In the genomic region with DNA sequence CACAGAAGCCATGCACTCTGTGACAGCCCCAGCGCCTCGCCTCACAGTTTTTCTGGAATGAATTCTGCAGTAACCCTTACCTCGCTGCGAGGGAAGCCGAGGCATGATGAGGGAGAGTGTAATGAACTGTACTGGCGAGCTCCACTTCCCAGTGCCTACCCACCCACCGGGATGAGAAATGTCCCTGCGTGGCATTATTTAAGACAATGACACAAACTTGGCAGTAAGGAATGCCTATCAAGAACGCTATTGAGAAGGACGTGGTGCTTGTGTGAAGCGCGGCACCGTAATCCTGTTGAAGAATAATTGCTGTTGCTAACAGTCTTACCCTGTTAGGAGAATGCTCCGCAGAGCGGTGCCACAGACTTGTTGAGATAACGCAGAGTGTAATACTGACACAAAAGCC, we compare ENCODE assay signal across 8 mouse cellular contexts. TPM values are rescaled to one million over a fixed set of nuclear protein-coding genes. Genes with fewer than 3 reads are reported as not detected.
A peak's percentile ranks its signal among the peaks of the same experiment; 100 is the strongest.
DNase-seq lines count a peak whose midpoint lies in the region; ATAC-seq and TF ChIP-seq lines count a peak whose summit lies in the region.

No protein-coding gene starts in this region.

- H3K4me2 ChIP-seq in heart, embryonic 13.5 days: peak overlapping the region; percentile 70
- peak overlapping the region; percentile 55 for H3K4me2 ChIP-seq in lung, postnatal 0 days (replicated peaks; ENCODE audit: low read depth, low read length)

- DNase-seq in heart, embryonic 10.5 days (ENCODE audit: low spot score): no peak
- no peak for DNase-seq in heart, adult 9 months (ENCODE audit: low spot score in 2 of 2)
- peak; percentile 30 for DNase-seq in adrenal gland, postnatal 14 days
- DNase-seq in lung, postnatal 0 days (ENCODE audit: low spot score): peak; percentile 55
- no peak for DNase-seq in ovary, postnatal 14 days (ENCODE audit: low spot score)

- peaks cover 31% of the 10 kb centered on the region for H3K4me1 ChIP-seq in heart, embryonic 10.5 days
- H3K4me1 ChIP-seq in heart, embryonic 13.5 days: peaks cover 53% of the 10 kb centered on the region
- peaks cover 13% of the 10 kb centered on the region; the same call in 1 of the 2 replicates for H3K4me1 ChIP-seq in lung, postnatal 0 days (ENCODE audit: insufficient read depth, low read depth, low read length)

- no peak; the same call in 1 of the 2 replicates for ATAC-seq in heart, embryonic 13.5 days (ENCODE audit: extremely low read depth, insufficient number of reproducible peaks, low FRiP score, low TSS enrichment)
- ATAC-seq in lung, postnatal 0 days: peak; percentile 64
- no peak for ATAC-seq in granulocyte monocyte progenitor cell, adult 5-6 weeks (replicated peaks; ENCODE audit: poor library complexity, severe bottlenecking)
- ATAC-seq in megakaryocyte progenitor cell, adult 5-6 weeks (replicated peaks; ENCODE audit: poor library complexity): no peak

- no peak overlapping the region for H3K27ac ChIP-seq in heart, embryonic 10.5 days
- H3K27ac ChIP-seq in heart, embryonic 13.5 days (replicated peaks): peak overlapping the region; percentile 59
- no peak overlapping the region for H3K27ac ChIP-seq in lung, postnatal 0 days (ENCODE audit: low read length)

- H3K9me3 ChIP-seq in heart, embryonic 10.5 days: no peaks in the 10 kb centered on the region
- no peaks in the 10 kb centered on the region for H3K9me3 ChIP-seq in heart, embryonic 13.5 days
- H3K9me3 ChIP-seq in lung, postnatal 0 days (ENCODE audit: low read length): no peaks in the 10 kb centered on the region

- TF ChIP-seq EP300 in lung, postnatal 0 days (IDR thresholded peaks at IDR 0.05): no peak

- no peaks in the 10 kb centered on the region for H3K36me3 ChIP-seq in heart, embryonic 10.5 days
- H3K36me3 ChIP-seq in heart, embryonic 13.5 days: no peaks in the 10 kb centered on the region
- no peaks in the 10 kb centered on the region for H3K36me3 ChIP-seq in lung, postnatal 0 days (ENCODE audit: insufficient read depth, low read length)

- H3K4me3 ChIP-seq in heart, embryonic 10.5 days: peak overlapping the region; percentile 40
- H3K4me3 ChIP-seq in heart, embryonic 13.5 days: peak overlapping the region; percentile 46
- 0 out of 2 replicates have a peak overlapping the region, but pooled peaks have one; percentile 4 for H3K4me3 ChIP-seq in lung, postnatal 0 days (ENCODE audit: low read depth, low read length)

- no peak for TF ChIP-seq CTCF in lung, postnatal 0 days (IDR thresholded peaks at IDR 0.05)

- H3K9ac ChIP-seq in heart, embryonic 13.5 days: peak overlapping the region; percentile 75
- H3K9ac ChIP-seq in lung, postnatal 0 days (replicated peaks; ENCODE audit: low read depth): no peak overlapping the region; the same call in 1 of the 2 replicates

- 38% methylated on average over 16 of the region's 16 CpGs for WGBS in heart, embryonic 10.5 days
- 23% methylated on average over 16 of the region's 16 CpGs for WGBS in heart, embryonic 13.5 days
- WGBS in lung, postnatal 0 days: 12% methylated on average over 16 of the region's 16 CpGs

- H3K27me3 ChIP-seq in heart, embryonic 10.5 days (ENCODE audit: insufficient read depth, poor library complexity, severe bottlenecking): no peaks in the 10 kb centered on the region
- no peaks in the 10 kb centered on the region for H3K27me3 ChIP-seq in heart, embryonic 13.5 days (replicated peaks)
- H3K27me3 ChIP-seq in lung, postnatal 0 days (replicated peaks; ENCODE audit: insufficient read depth, low read length): no peaks in the 10 kb centered on the region

RNA-seq across cellular contexts. Expression of gene Adgrl2, which starts 13.2 kb away (rescaled TPM):
- 36.3 and 45.0 TPM in 2 replicates for polyA plus RNA-seq in heart, embryonic 10.5 days (2016; fragmentation: Nextera tagmentation; extraction: Ambion mirVana)
- 73.3 and 73.8 TPM in 2 replicates for total RNA-seq in adrenal gland, postnatal 14 days (2021)
- polyA plus RNA-seq in heart, embryonic 13.5 days (2015; fragmentation: Nextera tagmentation; extraction: Ambion mirVana): 32.6 and 34.4 TPM in 2 replicates
- 46.3 and 56.4 TPM in 2 replicates for polyA plus RNA-seq in lung, postnatal 0 days (2015; fragmentation: Nextera tagmentation; extraction: Ambion mirVana)
- total RNA-seq in granulocyte monocyte progenitor cell, adult 5-6 weeks (2014; fragmentation: Nextera tagmentation): 5.7 and 10.0 TPM in 2 replicates
- total RNA-seq in granulocyte monocyte progenitor cell, adult 5-6 weeks (2017): 4.2 and 4.6 TPM in 2 replicates
- total RNA-seq in megakaryocyte progenitor cell, adult 5-6 weeks (2015): 9.0 and 15.0 TPM in 2 replicates
- total RNA-seq in megakaryocyte progenitor cell, adult 5-6 weeks (2017): 4.2 and 7.1 TPM in 2 replicates

Comparison
In these comparisons a context has a peak if more than half of its experiments do, and no peak if none do; other contexts are left out.
1. DNase-seq: peak in adrenal gland, postnatal 14 days (single experiment) and lung, postnatal 0 days (single experiment); none in heart, embryonic 10.5 days (single experiment), heart, adult 9 months (0 of 2) and ovary, postnatal 14 days (single experiment).
2. Peak in every context shown above with its lines, with median percentiles within 50 percentile points of each other: H3K4me3 ChIP-seq.